Mouse (Mus musculus) cerebellum, adult 2 months (tissue): Measurements from ENCODE around the gene Arhgef11.

Source experiments
- CTCF ChIP-seq: fragments of 200-500 bp; IDR thresholded peaks from 2 replicates; pipeline ENCODE4 v1.5.1; 2011; ENCODE audit warnings: low read depth, mild to moderate bottlenecking, control low read depth, low read length, moderate library complexity, borderline replicate concordance; ENCODE audit not compliant: insufficient read depth
- POLR2A ChIP-seq: fragments of 200-500 bp; IDR thresholded peaks from 2 replicates; pipeline ENCODE4 v1.6.1; 2011; ENCODE audit warnings: low read length, control low read depth, borderline replicate concordance; ENCODE audit not compliant: insufficient read depth

DNA sequence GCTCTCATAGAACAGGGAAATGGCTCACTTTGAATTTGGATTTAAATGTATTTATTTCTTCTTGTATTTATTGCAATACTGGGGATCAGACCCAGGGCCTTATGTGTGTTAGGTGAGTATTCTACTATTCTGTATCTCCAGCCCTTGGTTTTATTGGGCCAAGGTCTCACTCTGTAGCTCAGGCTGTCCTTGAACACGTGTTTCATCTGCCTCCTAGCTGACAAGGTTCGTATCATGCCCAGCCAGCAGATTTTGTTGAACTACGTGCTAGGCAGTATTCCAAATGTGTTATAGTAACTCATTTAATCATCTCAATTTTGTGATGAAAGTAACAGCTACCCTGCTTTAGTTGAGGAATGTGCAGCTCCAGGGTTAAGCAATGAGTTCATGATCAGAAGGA is 124.7 kb downstream of the Arhgef11 start:
- TF ChIP-seq CTCF (no peak), POLR2A (no peak)
